Mouse (Mus musculus): ENCODE results near the gene Dnajc7.
"Not testable (repeated sequence)": the region's sequence is repeated elsewhere in the genome, so short reads cannot be mapped to it uniquely, and the experiment has no call there.

Gene Dnajc7

GRCm38 (mm10) chr11:100617480-100617879 is 2.5 kb downstream of the Dnajc7 start:
- no peak for DNase-seq (ENCODE audit: extremely low read depth, low read depth, low spot score)

DNA sequence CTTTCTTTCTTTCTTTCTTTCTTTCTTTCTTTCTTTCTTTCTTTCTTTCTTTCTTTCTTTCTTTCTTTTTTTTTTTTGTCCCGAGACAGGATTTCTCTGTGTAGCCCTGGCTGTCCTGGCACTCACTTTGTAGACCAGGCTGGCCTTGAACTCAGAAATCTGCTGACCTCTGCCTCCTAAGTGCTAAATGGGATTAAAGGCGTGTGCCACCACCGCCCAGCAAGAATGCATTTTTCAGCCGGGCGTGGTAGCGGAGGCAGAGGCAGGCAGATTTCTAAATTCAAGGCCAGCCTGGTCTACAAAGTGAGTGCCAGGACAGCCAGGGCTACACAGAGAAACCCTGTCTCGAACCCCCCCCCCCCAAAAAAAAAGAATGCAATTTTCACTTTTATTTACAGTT is 3.1 kb downstream of the Dnajc7 start:
- not testable (repeated sequence) for DNase-seq (ENCODE audit: extremely low read depth, low read depth, low spot score)

- DNase-seq (ENCODE audit: extremely low read depth, low read depth, low spot score) = no peak
These were observed 3.6 kb downstream of the Dnajc7 start for GRCm38 (mm10) chr11:100616332-100616731.

GRCm38 (mm10) chr11:100613241-100613640 is 6.7 kb downstream of the Dnajc7 start:
- no peak for DNase-seq (ENCODE audit: extremely low read depth, low read depth, low spot score)

GRCm38 (mm10) chr11:100611627-100612026 is 8.3 kb downstream of the Dnajc7 start:
- no peak for DNase-seq (ENCODE audit: extremely low read depth, low read depth, low spot score)

GRCm38 (mm10) chr11:100609997-100610680 is 9.8 kb downstream of the Dnajc7 start:
- DNase-seq (ENCODE audit: extremely low read depth, low read depth, low spot score) = no peak

DNA sequence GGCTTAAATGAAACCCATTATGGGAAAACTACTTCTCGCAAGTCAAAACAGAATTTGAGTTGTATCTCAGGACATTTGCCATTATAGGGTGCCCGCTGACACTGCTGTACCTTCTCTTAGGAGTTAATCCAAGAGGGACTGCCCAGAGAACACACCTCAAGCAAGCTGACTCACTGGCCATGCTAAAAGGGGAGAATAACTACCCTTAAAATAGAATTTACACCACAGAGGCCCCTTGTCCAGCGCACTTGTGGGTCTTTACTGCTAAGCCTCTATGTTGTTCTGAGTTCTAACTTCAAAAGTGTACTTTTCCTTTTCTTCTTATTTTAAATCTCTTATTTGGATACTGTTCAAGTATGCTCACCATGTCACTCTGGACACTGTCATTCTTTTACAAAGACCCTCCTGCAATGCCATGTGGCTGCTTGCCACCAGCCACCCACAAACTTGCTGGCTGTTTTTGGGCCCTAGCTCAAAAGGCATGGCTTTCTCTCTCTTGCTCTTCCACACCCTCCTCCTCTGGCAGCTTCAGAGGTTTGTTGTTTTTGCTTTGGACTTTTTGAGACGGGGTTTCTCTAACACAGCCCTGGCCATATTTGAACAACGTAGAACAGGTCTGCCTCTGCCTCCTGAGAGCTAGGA is 10.5 kb downstream of the Dnajc7 start:
- DNase-seq (ENCODE audit: extremely low read depth, low read depth, low spot score) = no peak

- DNase-seq (ENCODE audit: extremely low read depth, low read depth, low spot score) = no peak
These were observed 11.2 kb downstream of the Dnajc7 start for GRCm38 (mm10) chr11:100608796-100609195.

DNA sequence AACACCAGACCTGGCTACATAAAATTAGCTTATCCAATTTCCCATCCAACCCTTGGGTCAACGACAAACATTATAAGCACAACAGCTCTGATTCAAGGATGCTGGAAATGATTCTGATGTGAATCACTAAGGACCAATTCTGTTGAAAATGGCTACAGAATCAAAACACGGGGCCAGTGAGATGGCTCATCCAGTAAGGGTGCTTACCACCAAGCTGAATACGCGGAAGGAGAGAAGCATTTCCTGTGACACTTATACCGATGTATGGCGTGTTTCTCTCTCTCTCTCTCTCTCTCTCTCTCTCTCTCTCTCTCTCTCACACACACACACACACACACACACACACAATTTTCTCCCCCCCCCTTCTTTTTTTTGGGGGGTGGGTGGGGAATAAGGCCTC is 12.8 kb downstream of the Dnajc7 start:
- no peak for DNase-seq (ENCODE audit: extremely low read depth, low read depth, low spot score)

GRCm38 (mm10) chr11:100605451-100605850 is 14.5 kb downstream of the Dnajc7 start:
- no peak for DNase-seq (ENCODE audit: extremely low read depth, low read depth, low spot score)

GRCm38 (mm10) chr11:100604321-100605005 is 15.5 kb downstream of the Dnajc7 start:
- no peak for DNase-seq (ENCODE audit: extremely low read depth, low read depth, low spot score)

DNA sequence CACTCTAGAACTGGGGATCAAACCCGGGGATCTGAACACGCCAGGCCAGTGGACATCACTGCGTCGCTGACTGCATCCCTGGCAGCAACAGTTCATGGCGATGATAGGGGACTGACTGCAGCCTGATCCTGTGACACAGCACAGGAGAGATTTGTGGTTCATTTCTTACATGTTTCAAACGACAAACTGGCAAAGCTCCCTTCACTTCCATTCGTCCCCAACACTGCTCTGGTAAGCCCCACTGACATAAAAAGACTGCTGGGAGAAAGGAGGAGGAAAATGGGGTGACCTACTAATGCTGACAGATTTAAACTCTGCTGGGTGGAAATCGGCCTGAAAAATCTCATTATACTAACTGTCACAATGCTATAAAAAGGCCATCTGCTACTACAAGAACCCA is 16.2 kb downstream of the Dnajc7 start:
- DNase-seq (ENCODE audit: extremely low read depth, low read depth, low spot score) = no peak

DNA sequence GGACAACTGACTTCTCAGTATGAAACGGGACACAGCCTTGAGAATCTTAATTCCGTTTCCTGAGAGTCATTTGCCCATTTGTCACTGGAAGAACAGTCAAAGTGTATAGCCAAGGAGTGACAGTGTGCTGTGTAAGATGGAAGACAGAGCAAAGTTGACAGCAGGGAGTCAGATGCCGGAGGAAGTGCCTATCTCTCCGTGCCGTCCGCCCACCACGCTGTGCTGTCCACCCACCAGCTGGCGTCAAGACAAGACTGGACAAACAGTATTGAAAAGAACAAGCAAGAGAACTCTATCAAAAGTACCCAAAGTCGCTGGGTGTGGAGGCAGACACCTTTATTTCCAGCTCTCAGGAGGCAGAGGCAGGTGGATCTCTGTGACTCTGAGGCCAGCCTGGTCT is 16.8 kb downstream of the Dnajc7 start:
- no peak for DNase-seq (ENCODE audit: extremely low read depth, low read depth, low spot score)

GRCm38 (mm10) chr11:100601372-100601771 is 18.6 kb downstream of the Dnajc7 start:
- DNase-seq (ENCODE audit: extremely low read depth, low read depth, low spot score) = no peak

DNA sequence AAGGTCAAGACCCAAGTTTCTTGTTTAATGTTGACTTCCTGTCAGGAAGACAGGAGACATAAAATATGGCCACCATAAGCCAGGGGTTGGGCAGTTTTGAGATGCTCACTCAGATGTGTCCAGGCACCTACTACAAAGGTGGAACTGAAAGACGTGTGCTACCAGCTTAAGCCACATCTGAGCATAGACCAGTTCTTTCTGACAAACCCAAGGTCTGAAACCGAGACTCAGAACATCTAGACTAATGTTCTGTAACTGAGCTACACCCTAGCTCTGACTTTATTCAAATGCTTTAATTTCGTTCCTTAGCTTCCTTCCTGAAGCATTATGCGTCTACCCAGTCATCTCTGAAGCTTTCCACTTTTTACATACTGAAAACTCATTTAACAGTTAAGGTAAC is 21.9 kb downstream of the Dnajc7 start:
- DNase-seq (ENCODE audit: extremely low read depth, low read depth, low spot score) = no peak

GRCm38 (mm10) chr11:100595533-100595932 is 24.4 kb downstream of the Dnajc7 start:
- DNase-seq (ENCODE audit: extremely low read depth, low read depth, low spot score) = no peak

GRCm38 (mm10) chr11:100594608-100595007 is 25.4 kb downstream of the Dnajc7 start:
- no peak for DNase-seq (ENCODE audit: extremely low read depth, low read depth, low spot score)

DNA sequence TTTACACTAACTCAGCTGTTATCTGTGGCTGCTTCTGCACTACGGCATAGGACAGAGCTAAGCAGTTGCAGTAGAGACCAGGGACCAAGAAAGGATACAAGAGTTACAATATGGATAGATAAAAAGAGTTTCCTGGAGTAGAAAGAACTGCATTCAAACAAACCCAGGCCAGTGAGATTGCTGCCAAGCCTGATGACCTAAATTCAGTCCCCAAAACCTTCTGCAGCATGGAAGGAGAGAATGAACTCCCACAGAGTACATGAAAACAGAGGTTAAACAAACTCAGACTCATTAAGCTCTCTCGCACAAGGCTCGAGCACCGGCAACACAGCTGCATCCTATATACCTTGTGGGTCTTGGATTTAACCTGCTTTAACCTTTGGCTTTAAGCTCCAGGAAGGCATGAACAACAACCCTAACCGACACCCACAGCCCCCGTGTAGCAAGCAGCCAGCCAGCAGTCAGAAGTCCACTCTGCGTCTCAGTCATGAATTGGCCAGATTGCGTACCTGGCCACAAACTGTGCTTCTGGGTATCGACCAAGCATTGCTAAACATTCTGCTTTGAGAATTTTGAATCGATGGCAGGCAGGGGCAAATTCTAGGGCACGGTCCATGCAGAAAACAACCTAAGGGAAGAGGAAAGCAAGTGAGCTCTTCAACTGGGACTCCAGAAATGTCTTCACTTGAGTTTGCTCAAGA is 27.5 kb downstream of the Dnajc7 start:
- DNase-seq (ENCODE audit: extremely low read depth, low read depth, low spot score) = no peak

GRCm38 (mm10) chr11:100588462-100588861 is 31.5 kb downstream of the Dnajc7 start:
- DNase-seq (ENCODE audit: extremely low read depth, low read depth, low spot score) = no peak

- no peak for DNase-seq (ENCODE audit: extremely low read depth, low read depth, low spot score)
These were observed 34.8 kb downstream of the Dnajc7 start for GRCm38 (mm10) chr11:100585148-100585547.

- no peak for DNase-seq (ENCODE audit: extremely low read depth, low read depth, low spot score)
These were observed 35.4 kb downstream of the Dnajc7 start for GRCm38 (mm10) chr11:100584561-100584961.

DNA sequence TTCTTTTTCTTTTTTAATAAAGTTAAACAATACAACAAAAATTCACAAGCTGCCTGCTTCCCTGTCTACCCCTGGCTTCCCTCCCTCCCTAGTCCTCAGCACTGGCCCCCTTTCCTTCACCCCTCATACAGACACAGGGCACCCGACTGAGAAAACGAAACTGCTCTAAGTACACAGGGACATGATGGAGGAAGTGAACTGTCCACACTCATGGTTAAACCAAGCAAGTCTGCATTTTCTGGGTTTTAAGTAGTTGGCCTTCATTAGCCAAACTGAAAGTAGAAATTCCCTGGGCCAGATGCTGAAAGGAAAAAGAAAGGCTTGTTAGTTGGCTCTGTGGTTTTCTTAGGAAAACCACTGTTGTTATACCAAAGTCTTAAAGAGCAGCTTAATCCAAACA is 37.1 kb downstream of the Dnajc7 start:
- no peak for DNase-seq (ENCODE audit: extremely low read depth, low read depth, low spot score)

All from fat pad, adult 2 months (tissue).